Mouse (Mus musculus) mouse trophoblast stem cell (cell line): ENCODE data around the gene Aire.

Experiments
- in situ Hi-C, 2 experiments: fragments of 300-500 bp; cut with MseI, MboI; formaldehyde crosslinking; loops; 2 replicates in 1 of 2; 3 replicates in 1 of 2; pipeline ENCODE4 v1.15.1; 2025

Gene Aire

GRCm38 (mm10) chr10:78043406-78043836, at the start of gene Aire:
Aire (minus strand) TSS chr10:78043610.
- in situ Hi-C loops, result no loop called here

DNA sequence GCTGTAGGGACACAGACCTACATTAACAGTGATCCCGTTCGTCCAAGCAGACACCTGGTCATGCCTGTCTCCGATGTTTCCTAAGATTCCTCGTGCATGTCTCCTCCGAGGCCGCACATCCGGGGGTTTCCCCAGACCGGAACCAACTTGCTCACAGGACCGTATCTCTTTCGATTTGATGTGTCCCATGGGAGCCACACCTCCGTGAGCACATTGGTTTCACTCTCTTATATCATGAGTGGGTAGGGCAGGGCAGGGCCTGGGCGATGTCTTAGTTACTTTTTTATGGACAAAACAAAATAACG, 49.3 kb upstream of the Aire start:
- in situ Hi-C loops, result no loop called here

DNA sequence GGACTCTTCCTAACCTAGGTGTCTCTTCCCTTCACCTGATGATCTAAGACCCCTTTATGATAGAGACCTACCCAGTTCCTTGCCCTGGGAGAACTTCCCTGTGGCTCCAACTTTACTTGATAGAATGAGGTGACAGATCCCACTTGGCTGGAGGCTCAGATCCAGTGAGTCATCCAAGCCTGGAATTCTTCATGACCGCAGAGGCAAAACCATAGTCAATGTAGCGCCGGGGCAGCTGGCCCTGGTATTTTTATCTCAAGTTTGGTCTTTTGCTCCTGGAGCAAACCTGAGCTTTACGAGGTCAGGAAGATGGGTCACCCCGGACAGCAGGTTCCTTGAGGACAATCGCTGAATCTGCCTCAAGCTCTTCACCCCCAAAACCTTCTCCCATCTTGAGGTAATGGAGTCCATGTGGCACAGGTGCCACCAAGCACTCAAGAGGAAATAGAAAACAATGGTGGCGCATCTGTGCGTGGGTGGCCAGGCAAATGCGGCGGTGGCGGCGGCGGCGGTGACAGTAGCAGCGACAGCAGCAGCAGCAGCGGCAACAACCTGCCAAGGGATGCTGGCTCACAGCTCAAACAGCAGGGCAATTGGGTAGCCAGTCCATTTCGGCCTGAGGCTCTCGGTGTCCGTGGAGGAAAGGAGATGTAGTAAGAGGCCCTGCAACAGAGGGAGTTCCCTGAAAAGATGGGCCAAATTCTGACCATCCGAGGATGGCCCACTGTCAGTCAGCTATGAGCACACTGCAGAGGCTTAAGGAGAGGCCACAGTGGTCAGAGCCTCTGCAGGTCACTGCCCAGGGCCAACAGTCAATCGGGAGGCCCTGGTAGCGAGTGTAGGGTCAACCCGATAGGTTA, 48.7 kb upstream of the Aire start:
- in situ Hi-C loops, result no loop called here

DNA sequence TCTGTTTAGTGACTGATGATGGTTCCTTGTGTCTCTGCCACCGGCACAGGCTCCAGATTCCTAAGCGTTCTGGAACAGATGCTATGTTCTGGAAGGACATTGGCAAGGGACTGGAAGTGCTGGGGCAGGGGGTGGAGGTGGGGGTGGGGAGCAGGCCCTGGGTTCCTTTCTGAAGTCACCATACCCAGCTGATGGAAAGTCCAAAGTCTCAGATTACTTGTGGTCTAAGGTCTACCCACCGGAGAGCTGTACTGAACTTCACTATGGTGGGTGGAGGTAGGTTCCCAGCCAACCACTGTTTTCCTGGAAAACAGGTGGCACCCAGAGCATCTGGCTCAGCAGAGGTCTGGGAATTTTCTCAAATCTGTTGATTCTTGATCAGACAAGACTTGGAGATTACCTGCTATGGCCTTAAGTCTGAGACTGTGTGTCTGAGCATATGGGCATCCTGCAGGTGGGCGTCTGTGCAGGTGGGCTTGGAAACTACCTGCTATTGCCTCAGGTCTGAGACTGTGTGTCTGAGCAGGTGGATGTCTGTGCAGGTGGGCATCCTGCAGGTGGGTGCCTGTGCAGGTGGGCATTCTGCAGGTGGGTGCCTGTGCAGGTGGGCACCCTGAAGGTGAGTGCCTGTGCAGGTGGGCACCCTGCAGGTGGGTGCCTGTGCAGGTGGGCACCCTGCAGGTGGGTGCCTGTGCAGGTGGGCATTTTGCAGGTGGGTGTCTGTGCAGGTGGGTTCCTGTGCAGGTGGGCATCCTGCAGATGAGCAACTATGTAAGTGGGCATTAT, 47.5 kb upstream of the Aire start:
- in situ Hi-C loops, result no loop called here

- in situ Hi-C loops, result no loop called here
These were observed 46.8 kb upstream of the Aire start for GRCm38 (mm10) chr10:78090246-78090645.

- in situ Hi-C loops, result loop anchor here in 1 of 2 experiments (10.0 kb wide), 1 partner anchor 58 kb away; no protein-coding TSS in a partner anchor
These were observed 43.7 kb upstream of the Aire start for GRCm38 (mm10) chr10:78087101-78087511.

GRCm38 (mm10) chr10:78086444-78087061, 43.1 kb upstream of the Aire start:
- in situ Hi-C loops, result loop anchor here in 1 of 2 experiments (10.0 kb wide), 1 partner anchor 58 kb away; no protein-coding TSS in a partner anchor

- in situ Hi-C loops, result loop anchor here in 1 of 2 experiments (10.0 kb wide), 1 partner anchor 59 kb away; no protein-coding TSS in a partner anchor
These were observed 42.3 kb upstream of the Aire start for GRCm38 (mm10) chr10:78085711-78086110.

DNA sequence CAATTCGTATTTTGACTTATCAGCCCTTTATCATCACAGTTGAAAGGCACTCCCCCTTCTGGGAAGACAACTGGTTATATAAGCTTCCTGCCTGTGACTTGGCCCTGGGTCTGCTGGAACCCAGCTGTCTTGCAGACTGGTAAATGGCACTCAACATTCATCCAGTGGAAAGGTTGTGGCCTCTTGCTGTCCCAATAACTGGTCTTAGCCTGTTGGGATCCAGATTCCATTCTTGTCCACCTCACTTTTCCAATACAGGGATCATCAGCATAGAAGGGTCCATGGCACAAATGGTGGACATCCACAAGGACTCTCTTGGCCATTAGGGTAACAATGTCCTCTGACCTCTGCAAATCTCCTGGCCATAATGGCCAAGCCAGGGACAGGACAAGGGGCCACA, 40.7 kb upstream of the Aire start:
- in situ Hi-C loops, result loop anchor here in 1 of 2 experiments (10.0 kb wide), 1 partner anchor 61 kb away; no protein-coding TSS in a partner anchor

DNA sequence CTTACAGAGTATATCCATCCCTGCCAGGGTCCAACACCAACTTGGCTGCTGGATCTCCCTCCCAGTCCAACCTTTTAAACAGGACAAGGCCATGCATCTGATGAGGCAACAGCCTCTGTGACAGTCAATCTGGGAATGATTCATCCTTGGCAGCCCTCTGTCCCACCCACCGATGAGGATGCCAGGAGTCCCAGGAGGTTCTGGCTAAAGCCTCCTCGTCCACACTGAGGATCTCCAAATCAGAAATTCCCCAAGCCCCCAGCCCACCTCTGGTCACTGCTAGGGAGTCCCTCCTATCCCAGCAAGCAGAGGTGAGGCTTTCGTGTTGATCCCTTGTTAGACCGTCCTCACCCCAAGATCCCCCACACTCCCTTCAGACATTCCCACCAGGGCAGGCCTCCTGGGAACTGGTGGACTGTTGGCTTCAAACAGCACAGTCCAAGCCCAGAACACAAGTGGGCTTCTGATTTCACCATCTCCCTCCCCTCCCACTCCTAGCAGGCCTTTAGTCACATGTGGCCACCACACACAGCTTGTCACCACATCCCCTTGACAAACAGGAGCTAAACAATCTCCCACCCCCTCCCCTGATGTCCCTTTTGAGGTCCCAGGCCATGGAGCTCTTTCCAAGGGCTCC, 36.7 kb upstream of the Aire start:
- in situ Hi-C loops, result loop anchor here in 1 of 2 experiments (10.0 kb wide), 1 partner anchor 65 kb away; no protein-coding TSS in a partner anchor

DNA sequence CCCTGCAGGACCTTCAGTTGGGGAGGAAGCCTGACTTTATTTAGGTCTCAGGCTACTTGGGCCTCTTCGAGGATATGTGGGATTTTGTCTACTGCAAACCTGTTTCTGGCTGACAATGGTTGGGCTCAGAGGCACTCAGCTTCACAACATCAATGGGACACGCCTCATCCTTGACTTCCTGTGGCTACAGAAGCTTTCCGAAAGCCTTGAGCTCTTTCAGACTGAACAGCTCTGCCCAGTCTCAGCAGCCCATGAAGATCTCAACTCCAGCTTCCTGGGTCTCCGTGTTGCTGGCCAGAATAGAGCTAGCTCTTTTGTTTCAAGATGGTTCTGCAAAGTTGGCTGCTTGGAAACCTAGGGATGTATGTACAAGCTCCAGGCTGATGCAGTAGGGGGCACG, 34.9 kb upstream of the Aire start:
- in situ Hi-C loops, result no loop called here

- in situ Hi-C loops, result no loop called here
These were observed 34.5 kb upstream of the Aire start for GRCm38 (mm10) chr10:78077862-78078261.

DNA sequence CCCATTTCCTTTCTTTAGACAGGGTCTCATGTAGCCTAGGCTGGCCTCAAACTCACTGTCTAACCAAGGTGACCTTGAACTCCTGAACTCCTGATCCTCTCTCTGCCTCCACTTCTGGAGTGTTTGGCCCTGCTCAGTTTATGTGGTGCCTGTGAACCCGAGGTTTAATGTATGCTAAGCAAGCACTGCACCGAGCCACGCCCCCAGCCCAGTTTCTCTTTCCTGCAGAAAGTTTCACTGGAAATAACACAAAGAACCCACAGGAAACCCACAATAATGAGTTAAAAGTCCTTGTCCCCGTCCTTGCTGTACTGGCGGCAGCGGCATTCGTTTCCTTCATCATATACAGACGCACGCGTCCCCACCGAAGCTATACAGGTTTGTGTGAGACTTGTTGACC, 31.6 kb upstream of the Aire start:
- in situ Hi-C loops, result no loop called here

DNA sequence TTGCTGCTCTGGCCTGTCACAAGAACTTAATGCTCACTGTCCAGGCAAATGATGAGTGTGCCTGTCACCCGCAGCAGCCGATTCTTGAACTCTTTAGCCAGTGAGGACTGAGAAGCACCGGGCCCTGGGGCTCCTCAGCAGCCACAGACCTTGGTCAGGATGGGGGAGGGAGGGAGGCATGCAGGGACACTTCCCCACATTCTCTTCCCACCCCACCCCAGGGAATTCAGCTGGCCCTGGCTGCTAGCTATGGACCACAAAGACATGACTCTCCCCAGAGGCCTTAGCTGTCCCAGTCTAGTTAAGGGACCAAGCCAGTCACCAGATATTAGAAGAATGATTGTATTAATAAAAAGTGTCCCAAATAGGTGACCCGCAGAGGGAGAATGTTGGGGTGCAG, 30.7 kb upstream of the Aire start:
- in situ Hi-C loops, result no loop called here

DNA sequence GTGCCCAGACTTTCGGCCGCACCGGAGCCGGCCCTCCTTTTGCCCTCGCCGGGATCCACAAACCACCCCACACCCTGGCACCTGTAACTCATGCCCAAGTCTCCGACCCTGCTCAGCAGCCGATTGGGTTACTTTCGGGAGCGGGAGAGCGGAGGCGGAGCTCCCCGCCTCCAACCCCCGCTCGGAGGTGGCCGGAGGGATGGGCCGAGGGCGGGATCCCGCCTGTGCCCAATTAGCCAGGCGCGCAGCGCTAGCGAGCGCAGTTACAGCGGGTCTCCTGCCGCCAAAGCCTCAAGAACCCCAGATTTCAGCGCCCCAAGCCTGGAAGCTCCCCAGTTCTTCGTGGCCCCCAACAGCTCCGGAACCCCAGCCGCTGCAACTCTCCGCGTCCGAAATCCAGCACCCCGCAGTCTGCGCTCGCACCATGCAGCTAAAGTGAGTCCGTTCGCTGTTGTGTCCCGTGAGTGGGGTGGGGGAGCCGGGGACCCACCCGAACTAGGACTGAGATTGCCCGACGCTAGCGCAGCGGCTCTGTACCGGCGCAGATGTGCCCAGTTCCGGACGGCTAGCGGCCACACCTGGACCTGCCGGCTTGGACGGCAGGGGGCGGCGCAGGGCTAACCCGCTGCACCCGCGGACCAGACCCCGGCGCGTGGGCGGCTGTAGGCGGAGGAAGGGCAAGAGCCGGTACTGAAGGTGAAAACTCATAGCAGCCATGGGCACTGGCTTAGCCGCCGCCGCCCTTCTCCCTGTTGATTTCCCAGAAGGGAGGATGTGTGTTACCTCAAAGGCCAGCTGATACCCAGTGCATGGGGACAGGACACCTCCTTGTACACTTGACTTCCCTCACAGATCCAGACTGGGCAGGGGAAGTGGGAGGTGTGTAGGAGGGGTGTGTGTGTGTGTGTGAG, 25.9 kb upstream of the Aire start, which contains the start of gene Icosl:
TSS of gene Icosl (plus strand) at position 202 of the 911 bp plus-strand sequence.
- in situ Hi-C loops, result no loop called here

GRCm38 (mm10) chr10:78068541-78068940, 25.1 kb upstream of the Aire start:
- in situ Hi-C loops, result no loop called here

GRCm38 (mm10) chr10:78067226-78067625, 23.8 kb upstream of the Aire start:
- in situ Hi-C loops, result no loop called here

GRCm38 (mm10) chr10:78063122-78063521, 19.7 kb upstream of the Aire start:
- in situ Hi-C loops, result no loop called here

DNA sequence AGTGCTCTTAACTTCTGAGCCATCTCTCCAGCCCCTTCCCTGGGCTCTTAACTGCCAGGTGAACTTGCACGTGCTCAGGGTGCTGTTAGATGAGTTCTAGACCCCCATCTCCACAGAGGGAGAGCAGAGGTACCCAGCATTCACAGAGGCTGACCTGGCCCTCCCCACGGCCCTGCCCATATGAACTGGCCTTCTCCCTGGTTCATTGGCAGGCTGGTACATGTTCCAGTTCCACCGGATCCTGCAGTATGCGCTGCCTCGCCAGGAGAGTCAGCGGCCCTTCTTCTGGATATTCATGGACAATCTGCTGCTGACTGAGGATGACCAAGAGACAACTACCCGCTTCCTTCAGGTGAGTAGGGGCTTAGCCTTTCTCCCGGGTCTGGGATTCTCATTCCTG, 13.6 kb upstream of the Aire start:
- in situ Hi-C loops, result no loop called here
